Comparison of ENCODE assay signal across 15 mouse cellular contexts in the genomic region with DNA sequence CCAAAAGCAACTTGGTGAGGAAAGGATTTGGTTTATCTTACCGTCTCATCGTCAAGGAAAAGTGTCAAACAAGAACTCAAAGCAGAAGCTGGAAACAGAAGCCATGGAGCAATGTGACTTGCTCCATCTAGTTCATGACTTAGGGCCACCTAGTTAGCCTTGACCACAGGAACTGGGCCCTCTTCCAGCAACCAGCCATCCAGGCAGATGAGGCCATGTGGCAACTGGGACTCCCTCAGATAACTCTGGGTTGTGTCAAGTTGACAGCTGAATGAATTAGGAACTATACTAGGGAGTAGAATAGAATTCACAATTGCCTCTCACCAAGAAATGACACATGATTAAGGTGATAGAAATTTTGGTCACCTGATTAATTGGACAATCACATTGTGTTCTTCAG.
DNase-seq lines count a peak whose midpoint lies in the region.
"Had no signal": no experiment of that assay in that cellular context is flagged by ENCODE, and none has a peak within 500 bp of the region (broad histone marks: within the 10 kb centered on the region; RNA-seq: fewer than 3 reads in every experiment).

No protein-coding gene starts in this region.

- DNase-seq in cerebellum, postnatal 10 days = peak; percentile 34 to 51
- DNase-seq in cerebellum, adult 11 months = no peak
- peak; percentile 54 for DNase-seq in 3T3-L1 (ENCODE audit: low read depth, low spot score)
- peak; percentile 61 for DNase-seq in MN1 (ENCODE audit: low spot score)
- DNase-seq in adrenal gland, postnatal 10 days = peak; percentile 10
- no peak for DNase-seq in frontal cortex, postnatal 25 days (ENCODE audit: low spot score in 2 of 2)
- DNase-seq in ovary, postnatal 10 days (ENCODE audit: low spot score) = no peak
- DNase-seq: B cell, adult 2 months; cerebellum, adult 8-10 months; cerebellum, postnatal 25 days; forebrain, postnatal 0 days; gastrocnemius, adult 2 months; gastrocnemius, postnatal 25 days; heart, postnatal 36 days; kidney, adult 2 months had no signal

Comparison
In these comparisons a context has a peak if more than half of its experiments do, and no peak if none do; other contexts are left out.
1. DNase-seq: peak in cerebellum, postnatal 10 days (2 of 2), 3T3-L1 (single experiment), MN1 (single experiment) and adrenal gland, postnatal 10 days (single experiment); none in cerebellum, adult 11 months (single experiment), frontal cortex, postnatal 25 days (0 of 2) and ovary, postnatal 10 days (single experiment).